Mouse (Mus musculus) forebrain, embryonic 11.5 days (tissue): ENCODE measurements around the gene Speg. TPM values are rescaled to one million over a fixed set of nuclear protein-coding genes. Genes with fewer than 3 reads are reported as not detected.

ENCODE experiments used
- ATAC-seq: fragments of 200-750 bp; cut with Nextera tagmentation; replicated peaks from 2 replicates; pipeline ENCODE4 v1.8.0; 2017; ENCODE audit warnings: moderate TSS enrichment; ENCODE audit not compliant: low FRiP score
- DNase-seq: peaks from one replicate; pipeline ENCODE4 v3.0.0-alpha.2; 2017; ENCODE audit warnings: low spot score
- H3K27ac ChIP-seq: fragments of 300-500 bp; sonication (generic); 2 replicates; pipeline ENCODE4 v1.5.1; 2014; ENCODE audit warnings: low read depth, low read length
- H3K27me3 ChIP-seq: fragments of 300-500 bp; sonication (generic); 2 replicates; pipeline ENCODE4 v1.6.1; 2014; ENCODE audit warnings: mild to moderate bottlenecking, low read length, mixed read lengths; ENCODE audit not compliant: control insufficient read depth, insufficient read depth
- H3K36me3 ChIP-seq: fragments of 300-500 bp; sonication (generic); 2 replicates; pipeline ENCODE4 v1.6.1; 2014; ENCODE audit warnings: mild to moderate bottlenecking, low read length, moderate library complexity, mixed read lengths; ENCODE audit not compliant: control insufficient read depth, insufficient read depth
- H3K4me1 ChIP-seq: fragments of 300-500 bp; sonication (generic); replicated peaks from 2 replicates; pipeline ENCODE4 v1.6.1; 2014; ENCODE audit warnings: low read length, mixed read lengths; ENCODE audit not compliant: control insufficient read depth, insufficient read depth
- H3K4me2 ChIP-seq: fragments of 300-500 bp; sonication (generic); 2 replicates; pipeline ENCODE4 v1.6.1; 2014; ENCODE audit warnings: low read depth, mild to moderate bottlenecking, low read length, moderate library complexity, mixed read lengths; ENCODE audit not compliant: severe bottlenecking
- H3K4me3 ChIP-seq: fragments of 300-500 bp; sonication (generic); 2 replicates; pipeline ENCODE4 v1.5.1; 2014; ENCODE audit warnings: low read depth, low read length
- H3K9ac ChIP-seq: fragments of 300-500 bp; sonication (generic); 2 replicates; pipeline ENCODE4 v1.6.1; 2014; ENCODE audit warnings: low read length
- H3K9me3 ChIP-seq: fragments of 300-500 bp; sonication (generic); 2 replicates; pipeline ENCODE4 v1.6.1; 2016; ENCODE audit warnings: low read length, mixed read lengths; ENCODE audit not compliant: control insufficient read depth
- WGBS: fragments of 180-500 bp; shearing (Covaris S2); extraction: QIAGEN DNeasy Blood & Tissue Kit; methylation state at CpG from one replicate; pipeline ENCODE4 v1.1.7; 2014; 5-methylcytosine and 5-hydroxymethylcytosine counted together
- polyA plus RNA-seq: library from polyadenylated mRNA; unstranded; fragments of >200 nt; fragmentation: Nextera tagmentation; extraction: Ambion mirVana; gene quantifications from 2 replicates; pipeline ENCODE4 v1.2.1, GENCODE M21; 2014

The Speg gene
- polyA plus RNA-seq, 1 experiment from 2014 or later, result 14.1 TPM

DNA sequence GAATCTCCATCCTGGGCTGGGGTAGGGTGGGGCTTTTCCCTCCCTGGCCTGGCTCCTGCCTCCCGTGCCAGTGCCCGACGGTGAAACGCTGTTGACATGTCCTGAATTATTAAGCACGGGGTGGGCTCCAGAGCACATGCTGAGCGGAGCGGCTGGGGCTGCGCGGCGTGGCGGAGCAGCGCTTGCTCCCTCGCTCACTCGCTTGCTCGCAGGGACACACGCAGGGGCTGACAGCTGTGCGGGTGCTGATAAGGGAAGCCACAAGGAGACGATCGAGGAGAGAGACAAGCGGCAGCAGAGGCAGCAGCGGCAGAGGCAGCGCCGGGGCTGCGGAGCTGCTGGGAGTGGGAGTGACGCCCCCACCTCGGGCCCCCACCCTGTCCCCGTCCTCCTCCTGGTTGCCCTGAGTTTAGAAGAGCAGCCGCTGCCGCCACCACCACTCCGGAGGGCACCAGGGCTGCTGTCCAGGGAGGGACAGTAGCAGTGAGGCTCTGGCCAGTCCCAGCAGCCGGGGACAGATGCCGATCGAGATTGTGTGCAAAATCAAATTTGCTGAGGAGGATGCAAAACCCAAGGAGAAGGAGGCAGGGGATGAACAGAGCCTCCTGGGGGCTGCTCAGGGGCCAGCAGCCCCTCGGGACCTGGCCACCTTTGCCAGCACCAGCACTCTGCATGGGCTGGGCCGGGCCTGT lies 75.4 kb downstream of the Speg start, which contains the start of gene Asic4:
Gene Asic4 (plus strand): TSS at position 123 of the 692 bp plus-strand sequence.
- 1% methylated on average over 35 of the region's 35 CpGs for whole genome bisulfite sequencing
- Histone ChIP-seq H3K36me3 (no peaks in the 10 kb centered on the region), H3K9ac (peak within 1 kb of the TSS; percentile 23), H3K9me3 (no peaks in the 10 kb centered on the region), H3K4me1 (peaks cover 41% of the 10 kb centered on the region), H3K27me3 (peaks cover 50% of the 10 kb centered on the region), H3K4me2 (peak within 1 kb of the TSS; percentile 48), H3K27ac (no peak within 1 kb of the TSS), H3K4me3 (peak within 1 kb of the TSS; percentile 21)
- ATAC-seq (no peak), DNase-seq (no peak)

DNA sequence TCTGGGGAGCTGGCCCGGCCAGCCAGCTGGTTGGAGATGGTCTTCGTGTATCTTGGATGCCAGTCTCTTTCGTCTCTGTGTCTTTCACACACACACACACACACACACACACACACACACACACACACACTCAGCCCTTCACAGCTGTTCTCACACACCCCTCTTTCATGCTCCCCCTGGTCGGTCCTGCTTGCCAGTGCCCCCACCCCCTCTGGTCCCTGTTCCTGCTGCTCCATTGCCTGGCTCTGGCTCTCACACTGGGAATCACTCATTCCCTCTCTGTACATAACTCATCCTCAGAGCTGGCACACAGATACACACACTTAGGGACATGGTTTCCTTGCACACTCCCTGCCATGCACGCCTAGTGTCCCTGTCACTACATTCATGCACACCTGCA lies 76.8 kb downstream of the Speg start:
- Histone ChIP-seq H3K9me3 (no peaks in the 10 kb centered on the region), H3K4me1 (peaks cover 45% of the 10 kb centered on the region), H3K36me3 (no peaks in the 10 kb centered on the region), H3K9ac (no peak overlapping the region), H3K27ac (no peak overlapping the region), H3K4me2 (no peak overlapping the region), H3K27me3 (peaks cover 56% of the 10 kb centered on the region), H3K4me3 (no peak overlapping the region)
- ATAC-seq, result no peak
- DNase-seq, result no peak
- 73% methylated on average over 5 of the region's 5 CpGs for WGBS

DNA sequence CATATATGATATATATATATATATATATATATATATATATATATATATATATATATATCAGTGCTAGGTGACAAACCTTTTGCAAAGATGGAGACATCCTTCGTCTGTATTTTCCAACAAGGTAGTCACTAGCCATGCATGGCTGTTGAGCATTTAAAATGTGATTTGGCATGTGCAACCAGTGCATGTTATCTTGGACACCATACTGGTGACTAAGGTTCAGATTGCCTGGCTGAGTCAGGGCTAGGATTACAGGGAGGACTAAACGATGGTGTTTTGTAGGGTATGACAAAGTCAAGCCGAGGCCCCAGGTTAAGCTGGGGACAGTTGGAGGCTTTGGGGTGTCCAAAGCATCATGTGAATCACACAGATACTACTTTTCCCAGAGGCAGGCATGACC lies 80.3 kb downstream of the Speg start:
- no peak for ATAC-seq
- no peaks in the 10 kb centered on the region for H3K36me3 ChIP-seq
- H3K27ac ChIP-seq, result no peak overlapping the region
- peaks cover 23% of the 10 kb centered on the region for H3K4me1 ChIP-seq
- H3K4me3 ChIP-seq, result no peak overlapping the region
- H3K9ac ChIP-seq, result no peak overlapping the region
- H3K9me3 ChIP-seq, result no peaks in the 10 kb centered on the region
- DNase-seq, result no peak
- 73% methylated on average over 3 of the region's 3 CpGs for WGBS
- H3K27me3 ChIP-seq, result peaks cover 34% of the 10 kb centered on the region
- no peak overlapping the region for H3K4me2 ChIP-seq

DNA sequence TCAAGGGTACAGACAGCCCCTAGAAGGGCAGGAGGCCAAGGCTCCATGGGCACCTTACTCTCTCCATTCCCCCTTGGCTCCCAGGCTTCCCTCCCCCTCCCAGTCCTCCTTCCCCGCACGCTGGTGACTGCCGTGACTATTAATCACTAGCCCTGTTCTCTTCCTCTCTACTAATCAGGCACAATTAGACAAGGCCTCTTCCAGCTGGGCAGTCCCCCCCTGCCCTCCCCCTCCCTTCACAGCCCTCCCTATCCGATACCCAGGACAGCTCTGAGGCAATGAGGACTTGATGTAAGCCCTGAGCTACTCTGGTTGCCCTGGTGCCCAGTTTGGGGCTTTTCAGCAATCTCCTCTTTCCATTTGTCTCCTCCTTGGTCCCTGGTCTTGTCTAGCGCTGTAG lies 80.9 kb downstream of the Speg start:
- WGBS, result 12% methylated on average over 5 of the region's 5 CpGs
- Histone ChIP-seq H3K9ac (no peak overlapping the region), H3K4me3 (no peak overlapping the region), H3K9me3 (no peaks in the 10 kb centered on the region), H3K4me2 (no peak overlapping the region), H3K4me1 (peaks cover 21% of the 10 kb centered on the region), H3K27me3 (peaks cover 29% of the 10 kb centered on the region), H3K27ac (no peak overlapping the region), H3K36me3 (no peaks in the 10 kb centered on the region)
- peak; percentile 50; the same call in 1 of the 2 replicates for ATAC-seq
- DNase-seq, result peak; percentile 68

DNA sequence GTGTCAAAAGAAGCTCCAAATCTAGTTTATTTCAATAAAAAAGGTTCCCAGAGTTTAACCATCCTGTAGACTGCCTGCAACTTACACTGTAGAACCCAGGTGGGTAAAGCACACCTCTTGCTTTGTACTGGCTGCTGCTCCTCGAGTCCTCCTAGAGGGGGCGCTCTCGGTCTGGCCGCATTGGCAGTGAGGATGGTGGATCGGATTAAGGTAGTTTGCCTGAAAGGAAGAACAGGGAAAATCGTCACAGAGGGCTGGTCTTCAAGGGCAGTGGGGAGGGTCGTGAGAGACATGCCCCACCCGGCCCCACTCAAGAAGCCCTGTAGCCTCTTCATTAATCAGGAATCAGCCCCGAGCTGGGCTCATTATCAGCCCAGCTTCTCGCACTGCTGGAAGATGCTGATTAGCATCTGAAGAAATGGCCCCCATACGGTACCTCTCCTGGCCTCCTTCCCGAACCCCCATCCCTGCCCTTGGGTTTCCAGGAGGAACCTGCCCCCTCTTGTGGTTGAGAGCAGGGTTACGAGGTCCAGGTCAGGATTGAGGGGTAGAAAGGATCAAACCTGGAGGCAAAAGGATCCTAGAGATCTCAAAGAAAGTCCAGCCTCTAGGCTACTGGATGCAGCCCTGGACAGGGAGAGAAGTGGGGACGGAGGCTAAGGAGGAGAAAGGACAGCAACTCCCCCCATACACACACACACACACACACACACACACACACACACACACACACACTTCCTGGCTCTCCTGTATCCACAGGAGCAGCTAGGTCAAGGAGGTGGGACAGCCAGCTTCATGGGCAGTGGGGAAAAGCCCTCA lies 81.9 kb downstream of the Speg start:
- peaks cover 21% of the 10 kb centered on the region; the same call in 1 of the 2 replicates for H3K27me3 ChIP-seq
- H3K4me2 ChIP-seq, result no peak overlapping the region
- ATAC-seq (0 out of 2 replicates have a peak, but pooled peaks have one; percentile 5), DNase-seq (no peak)
- H3K9ac ChIP-seq, result no peak overlapping the region
- H3K4me1 ChIP-seq, result peaks cover 21% of the 10 kb centered on the region
- H3K4me3 ChIP-seq, result no peak overlapping the region
- no peaks in the 10 kb centered on the region for H3K36me3 ChIP-seq
- H3K9me3 ChIP-seq, result no peaks in the 10 kb centered on the region
- 7% methylated on average over 14 of the region's 14 CpGs for WGBS
- H3K27ac ChIP-seq, result no peak overlapping the region

DNA sequence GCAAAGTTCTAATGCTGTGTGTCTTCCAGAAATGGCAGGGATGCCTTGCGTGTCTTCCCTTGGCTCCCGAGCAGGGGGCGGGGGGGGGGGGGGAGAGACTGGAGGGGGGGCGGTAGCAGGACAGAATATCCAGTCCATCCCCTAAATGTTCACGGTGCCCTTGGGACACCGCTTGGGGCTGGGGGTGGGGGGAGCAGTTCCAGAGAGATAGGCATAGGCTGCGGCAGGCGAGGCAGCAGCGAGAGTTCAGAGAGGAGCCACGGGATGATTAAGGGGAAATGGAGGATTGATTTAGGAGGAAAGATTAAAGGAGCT lies 82.6 kb downstream of the Speg start:
- ATAC-seq, result no peak; the same call in 1 of the 2 replicates
- H3K36me3 ChIP-seq, result no peaks in the 10 kb centered on the region
- H3K9ac ChIP-seq, result no peak overlapping the region
- no peak overlapping the region for H3K4me3 ChIP-seq
- 3% methylated on average over 10 of the region's 10 CpGs for WGBS
- peak overlapping the region; percentile 60; the same call in 1 of the 2 replicates for H3K4me2 ChIP-seq
- no peaks in the 10 kb centered on the region for H3K9me3 ChIP-seq
- peaks cover 21% of the 10 kb centered on the region for H3K4me1 ChIP-seq
- DNase-seq, result no peak
- H3K27me3 ChIP-seq, result peaks cover 16% of the 10 kb centered on the region; the same call in 1 of the 2 replicates
- H3K27ac ChIP-seq, result no peak overlapping the region

DNA sequence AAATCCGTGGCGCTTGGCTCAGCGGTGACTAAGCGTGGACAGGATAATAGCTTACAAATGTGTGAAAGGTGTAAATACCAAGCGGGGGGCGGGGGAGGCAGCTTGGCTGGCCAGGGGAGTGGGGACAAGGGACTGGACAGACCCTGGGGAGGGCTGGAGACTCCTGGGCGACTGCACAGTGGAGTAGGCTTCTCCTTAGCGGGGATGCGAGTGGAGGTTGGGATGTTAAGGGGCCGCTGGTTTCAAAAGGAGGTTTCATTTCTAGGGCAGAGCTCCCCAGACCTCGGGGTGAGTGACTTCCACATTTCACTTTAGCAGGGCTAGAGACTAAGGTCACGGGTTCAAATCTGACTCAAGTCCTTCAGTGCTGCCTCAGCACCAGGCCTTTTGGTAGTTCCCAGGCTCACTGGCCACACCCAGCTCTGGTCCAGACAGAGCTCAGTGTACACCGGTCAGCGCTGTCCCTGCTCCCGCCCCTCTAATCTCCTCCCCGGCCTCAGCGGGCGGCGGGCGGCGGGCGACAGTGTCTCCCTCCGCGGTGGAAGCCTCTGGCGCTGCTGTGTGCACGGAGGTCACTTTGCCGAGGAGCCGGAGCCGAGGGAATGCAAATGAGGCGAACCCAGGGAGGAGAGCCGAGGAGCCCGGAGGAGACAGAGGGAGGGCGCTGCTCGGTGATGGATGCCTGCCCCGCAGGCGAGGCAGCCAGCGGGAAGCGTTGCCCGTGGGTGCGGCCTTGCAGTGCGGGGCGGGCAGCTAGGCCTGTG lies 83.1 kb downstream of the Speg start:
- peak; percentile 63 for ATAC-seq
- Histone ChIP-seq H3K27ac (peak overlapping the region; percentile 25; the same call in 1 of the 2 replicates), H3K9ac (peak overlapping the region; percentile 48), H3K36me3 (no peaks in the 10 kb centered on the region), H3K4me3 (peak overlapping the region; percentile 25), H3K4me2 (peak overlapping the region; percentile 60), H3K27me3 (peaks cover 16% of the 10 kb centered on the region; the same call in 1 of the 2 replicates), H3K9me3 (no peaks in the 10 kb centered on the region), H3K4me1 (peaks cover 19% of the 10 kb centered on the region)
- peak; percentile 78 for DNase-seq
- under 1% methylated on average over 39 of the region's 42 CpGs for WGBS
